Mouse (Mus musculus): Measurements from ENCODE around the gene Hdc.
A peak's percentile ranks its signal among the peaks of the same experiment; 100 is the strongest.

Gene Hdc

DNA sequence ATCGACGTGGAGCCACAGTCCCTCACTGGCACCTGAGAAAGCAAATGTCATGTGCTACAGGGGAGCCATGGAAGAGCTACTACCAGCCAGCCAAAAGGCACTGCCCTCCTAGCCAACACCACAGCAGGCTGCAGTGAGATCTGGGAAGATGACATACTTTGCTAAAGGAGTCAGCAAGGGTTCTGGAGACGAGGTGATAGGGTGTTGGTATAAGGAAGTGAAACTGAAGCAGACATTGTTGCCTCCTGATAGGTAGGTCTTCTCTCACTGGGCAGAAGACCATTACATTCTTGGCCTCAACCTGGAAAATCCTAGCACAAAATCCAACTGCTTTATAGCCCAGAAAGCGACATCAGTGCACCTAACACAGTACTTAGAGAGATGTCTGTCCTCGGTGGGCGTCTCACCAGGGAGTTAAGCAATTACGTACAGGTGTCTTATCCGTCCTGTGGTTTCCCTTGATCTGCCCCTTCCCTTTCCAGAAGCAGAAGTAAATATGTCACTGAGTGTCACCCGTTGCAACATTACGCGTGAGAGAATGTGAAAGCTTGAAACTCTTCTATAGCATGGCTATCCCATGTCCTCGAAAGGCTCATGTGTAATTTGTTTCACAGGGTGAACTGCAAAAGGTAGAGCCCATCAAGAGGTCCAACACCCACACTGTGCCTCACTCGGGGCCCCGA is 17.0 kb downstream of the Hdc start:
- DNase-seq (ENCODE audit: low spot score in 2 of 2): no peak

DNA sequence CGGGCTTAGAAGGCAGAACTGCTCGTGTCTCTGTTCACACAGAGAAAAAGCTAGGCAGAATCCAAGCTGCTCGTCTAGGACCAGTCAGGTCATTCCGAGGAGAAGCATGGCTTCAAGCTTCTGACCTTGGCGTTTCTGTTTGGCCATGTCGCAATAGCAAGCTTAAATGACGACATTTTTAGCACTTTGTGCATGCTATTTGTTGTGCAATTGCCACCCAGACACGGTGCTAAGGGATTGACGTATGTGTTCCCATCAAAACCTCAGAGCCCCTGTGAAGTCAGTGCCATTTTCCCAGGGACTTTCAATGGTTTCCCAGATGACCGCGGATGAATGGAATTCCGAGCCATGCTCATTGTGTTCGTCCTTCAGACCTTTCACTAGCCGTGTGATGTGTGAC is 18.6 kb downstream of the Hdc start:
- no peak for DNase-seq (ENCODE audit: low spot score in 2 of 2)

DNA sequence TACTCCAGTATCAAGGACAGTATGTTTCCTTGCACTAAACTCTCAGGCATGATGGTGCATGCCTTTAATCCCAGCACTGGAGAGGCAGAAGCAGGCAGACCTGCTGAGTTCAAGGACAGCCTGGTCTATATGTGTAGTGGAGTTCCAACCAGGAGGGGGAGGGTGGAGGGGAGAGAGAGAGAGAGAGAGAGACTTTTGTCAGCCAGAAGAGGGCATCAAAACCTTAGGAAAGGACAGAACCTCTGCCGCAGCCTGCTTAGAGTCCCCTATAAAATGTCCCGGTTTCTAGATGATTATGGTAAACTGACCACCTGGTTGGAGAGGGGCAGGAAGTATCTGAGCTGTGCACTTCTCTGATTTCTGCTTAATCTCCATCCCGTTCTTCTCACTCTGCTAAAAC is 20.1 kb downstream of the Hdc start:
- no peak for DNase-seq (ENCODE audit: low spot score in 2 of 2)

DNA sequence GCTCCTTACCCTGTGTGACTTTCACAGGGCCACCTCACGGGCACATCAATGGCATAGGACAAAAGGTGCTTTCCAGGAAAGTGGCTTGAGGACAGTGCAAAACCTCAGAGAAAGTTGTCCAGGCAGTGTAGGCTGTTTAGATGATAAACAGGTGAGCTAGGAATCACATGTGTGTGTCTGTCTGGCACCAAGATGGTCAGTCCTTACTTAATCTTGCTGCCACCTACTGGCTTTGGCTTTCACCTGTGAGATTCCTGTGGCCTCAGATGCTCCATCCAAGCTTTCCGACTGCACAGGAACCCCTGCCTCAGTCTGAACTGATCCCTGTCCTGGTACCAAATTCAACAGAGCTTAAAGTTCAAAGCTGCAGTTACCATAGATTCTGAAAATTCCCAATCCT is 20.7 kb downstream of the Hdc start:
- DNase-seq (ENCODE audit: low spot score in 2 of 2): no peak

DNA sequence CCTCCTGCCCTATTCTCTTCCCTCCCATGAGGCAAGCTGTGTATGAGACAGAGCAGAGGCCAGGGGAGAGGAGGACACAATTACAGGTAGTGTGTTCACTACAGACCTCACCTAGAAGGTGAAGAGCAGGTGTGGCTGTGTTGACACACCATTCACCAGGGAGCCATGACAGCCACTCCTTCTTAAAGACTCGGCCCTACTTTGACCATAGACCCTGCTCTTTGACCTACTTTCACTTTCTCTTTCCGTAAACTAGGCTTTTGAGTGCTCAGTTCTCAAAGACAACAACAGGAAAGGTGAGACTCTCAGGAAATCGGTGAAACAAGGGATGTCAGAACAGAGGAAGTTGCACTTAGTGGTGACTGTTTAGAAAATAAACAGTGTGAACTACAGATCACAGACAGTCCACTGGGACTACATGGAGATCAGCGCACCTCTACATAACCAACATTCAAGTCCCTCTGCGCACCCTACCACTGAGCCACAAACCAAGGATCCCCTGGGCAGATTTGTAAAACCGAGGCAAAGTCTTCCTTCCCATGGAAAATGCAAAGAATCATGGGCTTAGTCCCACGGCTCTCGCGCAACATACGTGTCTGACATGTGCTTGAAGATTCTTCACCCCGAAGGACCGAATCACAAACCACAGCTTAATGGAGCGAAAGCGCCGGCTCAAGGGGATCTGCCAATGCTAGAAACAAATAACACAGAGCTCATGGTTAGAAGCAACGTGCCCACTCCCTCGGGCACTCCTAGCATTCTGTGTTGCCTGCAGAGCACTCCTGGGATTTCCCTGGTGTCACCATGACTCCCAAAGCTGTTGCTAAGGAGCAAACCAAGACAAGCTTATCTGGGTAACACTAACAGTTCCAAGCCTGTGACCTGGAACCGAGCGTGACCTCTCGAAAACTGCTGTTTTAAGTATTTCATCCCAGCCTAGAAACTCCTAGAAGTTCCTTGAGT is 21.5 kb downstream of the Hdc start:
- no peak for DNase-seq (ENCODE audit: low spot score in 2 of 2)

DNA sequence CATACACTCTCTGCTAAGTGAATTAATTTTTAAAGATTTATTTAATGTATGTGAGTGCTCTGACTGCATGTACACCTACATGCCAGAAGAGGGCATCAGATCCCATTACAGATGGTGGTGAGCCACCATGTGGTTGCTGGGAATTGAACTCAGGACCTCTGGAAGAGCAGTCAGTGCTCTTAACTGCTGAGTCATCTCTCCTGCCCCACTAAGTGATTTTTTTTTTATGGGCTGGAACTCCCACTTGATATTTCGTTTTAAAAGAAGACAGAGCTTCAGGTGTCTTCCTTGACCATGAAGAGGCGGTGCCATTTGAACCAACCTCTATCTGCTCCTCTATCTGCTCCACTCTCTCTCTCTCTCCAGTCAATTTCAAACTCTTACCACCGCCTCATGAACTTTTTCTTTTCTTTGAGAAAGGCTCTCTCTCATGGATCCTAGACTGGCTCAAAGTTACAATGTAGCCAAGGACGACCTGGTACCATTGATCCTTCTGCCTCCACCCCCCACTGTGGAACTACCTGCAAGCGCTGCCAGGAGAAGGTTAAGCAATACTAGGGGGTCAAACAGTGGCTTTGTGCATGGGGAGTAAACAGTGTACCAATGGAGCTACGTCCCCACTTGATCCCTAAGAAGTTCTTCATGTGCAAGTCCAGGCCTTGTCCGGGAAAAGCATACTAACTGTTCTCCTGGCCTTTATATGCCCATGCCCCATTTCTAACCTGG is 22.6 kb downstream of the Hdc start:
- no peak for DNase-seq (ENCODE audit: low spot score in 2 of 2)

DNA sequence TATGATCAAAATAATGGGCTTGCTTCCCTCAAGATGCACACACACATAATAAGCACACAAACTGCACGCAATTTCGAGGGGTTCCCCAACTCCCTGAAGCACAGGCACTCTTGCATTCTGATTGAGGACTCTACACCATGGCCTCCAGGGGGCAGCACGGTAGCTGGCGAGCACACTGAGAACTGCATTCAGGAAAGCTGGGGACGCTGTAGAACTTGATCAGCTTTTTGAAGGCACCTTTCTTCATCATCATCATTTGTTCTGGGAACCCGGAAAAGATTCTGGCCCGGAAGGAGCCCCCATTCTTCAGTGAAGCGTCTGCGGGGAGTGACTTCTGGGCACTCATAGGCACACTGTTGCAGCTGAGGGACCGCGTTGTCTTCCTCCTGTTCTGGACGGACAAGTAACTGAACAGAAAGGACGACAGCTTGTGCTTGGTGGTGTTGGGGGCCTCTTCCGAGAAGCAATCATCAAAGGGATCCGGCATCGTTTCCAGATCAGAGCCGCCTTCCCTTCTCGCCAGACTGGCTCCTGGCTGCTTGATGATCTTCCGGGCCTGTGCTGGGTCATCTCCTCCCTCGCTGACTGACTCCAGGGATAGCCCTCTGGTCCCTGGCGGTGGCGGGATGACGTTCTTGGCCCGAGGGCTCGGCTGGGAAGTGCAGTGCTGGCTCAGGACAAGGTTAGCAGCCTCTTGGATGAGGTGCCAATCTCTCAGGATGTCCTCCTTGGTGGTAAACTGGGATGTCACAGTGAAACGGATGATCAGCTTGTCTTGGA is 25.1 kb downstream of the Hdc start:
- peak in 1 of 2 experiments; percentile 50 for DNase-seq (ENCODE audit: low spot score in 2 of 2)

DNA sequence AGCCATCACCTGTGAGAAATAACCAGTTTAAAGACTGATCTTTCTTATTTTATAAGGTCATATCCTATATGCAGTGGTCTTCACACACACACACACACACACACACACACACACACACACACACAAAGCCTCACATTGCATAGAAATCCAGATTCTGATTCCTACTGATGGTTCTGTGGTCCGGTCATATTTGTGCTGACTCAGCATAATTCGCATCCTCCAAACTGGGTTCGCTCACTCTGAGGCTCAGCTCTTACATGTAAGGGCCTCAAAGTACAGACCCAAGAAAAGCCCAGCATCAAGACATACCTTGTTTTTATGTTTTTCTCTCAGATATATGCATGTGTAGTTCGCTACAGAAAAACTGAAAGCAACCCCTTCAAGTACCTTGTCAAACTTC is 27.8 kb downstream of the Hdc start:
- no peak for DNase-seq (ENCODE audit: low spot score in 2 of 2)

DNA sequence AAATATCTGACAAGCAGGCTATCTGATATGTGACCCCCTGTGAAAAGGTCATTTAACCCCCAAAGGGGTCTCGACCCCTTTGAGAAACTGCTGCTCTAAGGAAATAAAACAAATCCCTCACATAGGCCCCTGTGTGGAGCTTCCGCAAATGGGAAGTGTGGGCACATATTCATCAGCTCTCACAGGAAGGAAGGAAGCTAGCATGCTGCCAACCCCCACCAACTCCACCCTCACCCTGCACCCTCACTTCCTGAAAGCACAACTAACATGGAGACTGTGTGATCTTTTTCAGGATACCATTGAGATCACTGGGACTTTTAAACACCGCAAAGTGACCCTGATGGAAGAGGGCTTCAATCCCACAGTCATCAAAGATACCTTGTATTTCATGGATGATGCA is 31.6 kb downstream of the Hdc start:
- no peak for DNase-seq (ENCODE audit: low spot score in 2 of 2)

DNA sequence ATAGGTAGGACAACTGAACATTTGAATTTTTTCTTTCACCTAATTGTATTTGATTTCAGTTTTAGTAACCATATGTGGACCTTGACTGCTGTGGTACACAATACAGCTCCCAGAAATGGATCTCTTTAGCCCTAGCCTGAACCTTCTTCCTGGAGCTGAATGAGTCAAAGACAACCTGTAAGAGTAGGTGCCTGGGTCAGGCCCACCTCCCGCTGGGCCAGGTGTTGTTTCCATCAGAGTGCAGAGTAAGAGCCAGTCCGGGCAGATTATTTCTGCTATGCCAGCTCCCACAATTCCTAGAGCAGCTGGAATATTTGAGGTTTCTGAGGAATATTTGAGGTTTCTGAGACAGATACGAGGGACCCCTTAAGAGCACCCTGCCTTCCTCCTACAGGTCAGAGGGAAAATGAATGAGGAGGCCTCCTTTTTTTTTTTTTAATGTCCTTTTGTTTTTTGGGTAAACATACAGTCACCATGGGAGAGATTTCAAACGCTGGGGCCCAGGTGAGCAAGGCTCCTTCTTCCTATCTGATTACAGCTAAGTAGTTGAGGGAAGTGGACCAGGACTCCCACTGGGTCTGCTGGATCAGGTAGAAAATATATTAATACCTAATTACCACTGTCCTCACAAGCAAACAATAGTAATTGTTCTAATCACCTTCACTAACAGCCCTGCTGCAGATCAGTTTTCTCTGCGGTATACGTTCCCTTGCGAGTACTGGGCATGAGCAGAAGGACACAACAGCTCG is 34.3 kb downstream of the Hdc start:
- no peak for DNase-seq (ENCODE audit: low spot score in 2 of 2)

DNA sequence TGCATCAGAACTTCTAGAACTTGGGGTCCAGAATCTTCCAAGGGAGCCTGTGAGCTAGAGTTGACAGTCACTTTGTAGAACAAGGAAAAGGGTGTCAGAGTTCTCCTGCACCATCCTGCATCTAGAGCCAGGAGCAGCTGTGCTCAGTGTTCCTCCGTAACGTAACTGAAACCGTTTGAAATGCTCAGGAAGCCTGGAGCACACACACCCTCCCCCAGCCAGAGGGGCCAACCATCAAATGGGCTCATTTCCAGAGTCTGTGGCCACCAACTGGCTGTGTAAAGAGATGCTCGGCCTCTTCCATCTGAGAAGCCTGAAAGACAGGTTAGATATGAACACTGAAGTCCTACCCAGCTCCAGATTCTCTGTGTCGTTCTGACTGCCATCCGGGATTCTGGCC is 35.1 kb downstream of the Hdc start:
- no peak for DNase-seq (ENCODE audit: low spot score in 2 of 2)

DNA sequence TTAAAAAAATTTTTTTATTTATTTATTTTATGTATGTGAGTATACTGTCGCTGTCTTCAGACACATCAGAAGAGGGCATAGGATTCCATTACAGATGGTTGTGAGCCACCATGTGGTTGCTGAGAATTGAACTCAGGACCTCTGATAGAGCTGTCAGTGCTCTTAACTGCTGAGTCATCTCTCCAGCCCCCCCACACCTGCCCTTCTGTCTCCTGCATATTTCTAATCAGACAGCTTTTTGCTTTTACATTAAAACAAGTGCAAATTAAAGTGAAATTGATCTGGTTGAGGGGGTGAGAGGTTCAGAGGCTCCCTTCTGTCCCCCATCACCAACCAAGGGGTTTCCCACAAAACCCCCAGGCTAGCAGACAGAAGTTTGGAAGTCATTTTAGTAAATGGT is 39.8 kb downstream of the Hdc start:
- no peak for DNase-seq (ENCODE audit: low spot score in 2 of 2)

DNA sequence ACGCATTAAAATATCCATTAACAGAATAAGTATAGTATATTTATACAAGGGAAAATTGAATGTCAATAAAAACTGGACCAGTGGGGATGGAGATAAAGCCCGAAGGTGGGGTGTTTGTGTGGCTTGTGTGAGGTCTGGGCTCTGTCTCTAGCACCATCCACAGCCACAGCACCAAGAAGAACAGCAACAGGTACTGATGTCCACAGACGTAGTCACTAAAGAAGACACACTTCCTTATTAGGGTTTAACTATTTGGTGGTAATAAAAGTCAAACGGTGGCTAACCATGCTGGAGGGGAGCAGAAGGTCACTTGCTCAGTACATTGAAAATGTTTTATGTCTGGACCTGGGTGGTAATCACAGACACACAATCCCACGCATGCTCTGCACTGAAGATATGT is 41.7 kb downstream of the Hdc start:
- DNase-seq (ENCODE audit: low spot score in 2 of 2): no peak

DNA sequence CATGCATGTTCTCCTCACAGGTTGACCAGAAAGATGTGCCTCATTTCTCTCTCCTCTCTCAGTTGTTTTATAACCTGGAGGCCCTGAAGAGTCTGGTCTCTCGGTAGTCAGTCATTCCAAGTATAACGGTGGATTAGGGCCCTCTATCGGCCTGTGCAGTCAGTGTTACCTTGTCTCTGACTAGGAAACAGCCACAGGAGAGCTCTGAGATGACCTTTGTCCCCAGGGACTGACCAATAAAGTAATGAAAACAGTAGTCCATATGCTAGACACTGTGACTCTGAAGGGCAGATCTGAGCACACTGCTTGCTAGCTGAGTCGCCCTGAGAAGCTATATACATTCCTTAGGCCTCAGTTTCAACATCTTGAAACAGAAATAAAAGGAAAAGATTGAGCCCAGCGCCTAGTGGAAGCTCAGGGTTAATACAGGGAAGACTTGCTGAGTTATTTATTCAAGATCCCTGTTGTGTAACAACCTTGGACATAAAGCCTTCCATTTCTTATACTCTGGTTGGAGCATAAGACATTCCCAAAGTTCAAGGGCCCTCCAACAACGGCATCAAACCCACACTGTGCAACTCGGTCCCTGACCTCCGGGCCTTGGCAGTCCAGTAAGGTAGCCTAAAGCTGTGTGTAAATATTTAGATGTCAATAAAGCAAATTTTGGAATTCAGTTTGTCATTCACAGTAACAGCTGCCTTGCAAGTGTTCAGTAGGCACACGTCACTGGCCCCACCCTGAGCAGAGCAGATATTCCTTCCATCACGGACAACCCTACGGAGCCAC is 43.5 kb downstream of the Hdc start:
- no peak for DNase-seq (ENCODE audit: low spot score in 2 of 2)

DNA sequence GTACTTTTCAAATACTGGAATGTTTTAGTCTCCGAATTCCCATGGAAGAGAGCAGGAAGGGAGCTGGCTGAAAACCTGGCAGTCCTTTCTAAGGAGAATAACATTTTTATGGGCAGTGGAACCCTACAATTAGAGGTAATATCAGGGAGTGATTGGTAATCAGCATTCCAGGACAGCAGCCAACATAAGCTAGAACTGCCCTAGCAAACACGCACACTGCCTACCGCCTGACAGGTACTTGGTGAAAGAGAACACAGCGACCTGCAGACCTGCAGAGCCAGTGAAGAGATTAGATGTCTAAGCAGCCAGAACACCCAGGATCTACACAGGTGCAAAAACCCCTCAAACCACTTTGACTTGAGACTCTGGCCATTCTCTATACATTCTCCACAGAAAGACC is 46.4 kb downstream of the Hdc start:
- no peak for DNase-seq (ENCODE audit: low spot score in 2 of 2)

DNA sequence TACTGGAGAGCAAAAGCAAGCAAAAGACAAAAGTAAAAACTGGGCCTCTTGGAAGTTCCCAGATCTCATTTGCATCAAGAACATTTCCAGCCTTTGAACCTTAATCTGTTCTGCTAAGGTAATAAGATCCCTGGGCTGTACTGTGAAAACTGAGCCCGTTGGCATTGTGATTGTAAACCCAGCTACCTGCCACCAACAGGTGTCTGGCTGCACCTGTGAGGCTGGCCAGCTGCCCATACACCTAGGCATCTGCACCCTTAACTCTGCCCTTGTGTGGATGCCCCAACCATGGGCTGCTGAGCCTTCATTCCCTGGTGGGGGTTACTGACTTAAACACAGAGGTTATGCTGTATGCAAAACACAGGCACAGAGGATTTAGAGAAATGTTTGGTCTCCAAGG is 46.9 kb downstream of the Hdc start:
- no peak for DNase-seq (ENCODE audit: low spot score in 2 of 2)

DNA sequence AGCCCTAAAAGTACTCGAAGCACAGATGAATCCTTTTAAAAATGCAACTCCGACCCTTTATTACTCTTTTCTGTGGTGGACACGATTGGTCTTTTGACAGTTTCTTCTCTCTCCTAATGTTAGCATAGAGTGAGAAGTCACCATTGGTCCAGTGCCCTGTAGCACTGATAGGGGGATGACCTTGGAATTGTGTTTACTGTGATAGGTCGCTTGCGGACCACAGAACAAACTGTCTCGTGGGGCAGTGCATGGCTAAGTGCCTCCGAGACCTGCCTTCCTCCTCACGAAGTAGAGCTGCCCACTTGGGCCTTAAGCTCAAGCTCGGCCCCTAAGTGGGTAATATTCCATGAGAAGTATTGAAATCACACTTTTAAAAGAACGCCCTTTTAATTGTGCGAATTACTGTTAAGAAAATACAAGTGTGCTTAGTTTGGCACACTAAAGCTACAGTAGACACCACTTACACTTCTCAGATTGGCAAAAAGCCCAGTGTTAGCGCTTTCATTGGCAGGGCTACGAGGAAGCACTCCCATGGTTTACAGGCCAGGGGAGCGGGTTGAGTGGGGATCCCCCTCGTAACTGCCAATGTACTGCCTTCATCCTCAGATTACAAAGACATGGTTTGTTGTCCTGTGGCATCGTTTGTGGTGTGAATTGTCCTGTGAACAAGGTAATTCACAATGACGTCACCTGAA is 55.5 kb downstream of the Hdc start:
- DNase-seq (ENCODE audit: low spot score in 2 of 2): no peak

DNA sequence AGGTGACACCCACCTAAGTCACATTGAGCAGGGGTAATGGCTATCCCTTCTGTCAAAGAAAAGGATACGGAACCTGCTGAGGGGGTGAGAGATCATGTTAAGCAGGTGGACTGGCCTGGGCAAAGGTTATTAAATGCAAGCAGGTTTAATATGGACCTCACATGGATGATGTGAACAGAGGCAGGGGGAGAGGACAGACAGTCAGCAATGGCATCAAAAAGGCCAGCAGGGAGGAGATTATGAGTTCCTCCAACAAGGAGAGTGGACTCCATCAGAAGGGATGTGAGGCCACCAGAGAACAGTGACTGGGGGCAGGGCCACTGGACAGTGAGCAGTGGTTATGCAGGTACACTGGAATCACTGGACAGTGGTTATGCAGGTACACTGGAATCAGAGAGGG is 59.0 kb downstream of the Hdc start:
- no peak for DNase-seq (ENCODE audit: low spot score in 2 of 2)

DNA sequence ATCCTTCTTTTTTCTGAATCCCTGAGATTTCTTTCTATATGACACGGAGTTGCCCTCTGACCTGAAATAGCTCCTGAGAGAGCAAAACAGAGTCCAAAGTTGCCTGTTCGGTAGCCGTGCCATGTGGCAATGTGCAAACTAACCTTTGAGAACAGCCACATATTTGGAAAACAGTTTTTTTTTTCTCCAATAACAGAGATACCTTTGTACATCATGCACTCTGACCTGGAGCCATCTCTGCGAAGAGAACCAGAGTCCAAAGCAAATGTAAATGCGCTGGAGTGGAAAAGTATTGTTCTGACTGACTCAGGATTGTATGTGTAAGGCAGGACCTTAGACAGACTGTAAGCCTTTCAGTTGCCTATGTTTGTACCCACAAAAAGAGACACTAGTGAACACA is 63.6 kb downstream of the Hdc start:
- DNase-seq (ENCODE audit: low spot score in 2 of 2): no peak

DNA sequence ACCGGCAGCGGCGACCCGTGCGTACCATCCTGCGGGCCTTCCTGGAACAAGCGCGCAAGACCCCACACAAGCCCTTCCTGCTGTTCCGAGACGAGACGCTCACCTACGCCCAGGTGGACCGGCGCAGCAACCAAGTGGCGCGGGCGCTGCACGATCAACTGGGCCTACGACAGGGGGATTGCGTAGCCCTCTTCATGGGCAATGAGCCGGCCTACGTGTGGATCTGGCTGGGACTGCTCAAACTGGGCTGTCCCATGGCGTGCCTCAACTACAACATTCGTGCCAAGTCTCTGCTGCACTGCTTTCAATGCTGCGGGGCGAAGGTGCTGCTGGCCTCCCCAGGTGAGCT is 65.8 kb downstream of the Hdc start:
- no peak for DNase-seq (ENCODE audit: low spot score in 2 of 2)

All from left cerebral cortex, adult 9 months (tissue).